Mouse (Mus musculus): ENCODE measurements around the gene Luc7l3.

DNA sequence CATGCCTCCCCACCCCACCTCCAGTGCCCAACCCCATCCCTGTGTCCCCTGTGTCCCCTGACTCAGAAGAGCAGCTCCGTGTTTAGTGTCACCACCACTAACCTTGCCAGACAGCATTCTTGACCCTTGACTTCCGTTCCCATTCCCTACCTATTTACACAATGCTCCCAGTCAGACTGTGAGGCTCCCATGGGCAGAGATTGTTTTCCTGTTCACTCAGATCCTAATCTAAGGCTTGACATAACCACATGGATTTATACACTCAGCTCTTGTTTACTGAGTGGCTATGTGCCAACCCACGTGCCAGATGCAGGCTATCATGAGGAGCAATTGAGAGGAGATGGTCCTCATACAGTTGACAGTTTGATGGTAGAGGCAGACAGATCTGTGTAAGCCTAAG, 43.6 kb upstream of the Luc7l3 start:
- TF ChIP-seq CTCF (IDR thresholded peaks at IDR 0.05; ENCODE audit: low read depth, low read length) (no peak), TAL1 (conservative IDR thresholded peaks at IDR 0.05; ENCODE audit: low read depth, low read length) (no peak)

Data from G1E (cell line).